Mouse (Mus musculus): ENCODE measurements at regions not wholly inside any gene's neighbourhood (a gene's known extent, or its start where the extent isn't known, plus 50 kb on each side); places are given as distances from the start of the nearest gene placed in this dataset.
A peak's percentile ranks its signal among the peaks of the same experiment; 100 is the strongest.

- H3K4me1 ChIP-seq (ENCODE audit: control insufficient read depth, insufficient read depth, low read length) = no peaks in the 10 kb centered on the region
- no peaks in the 10 kb centered on the region for H3K27me3 ChIP-seq (ENCODE audit: control insufficient read depth, insufficient read depth, low read length)
- DNase-seq = no peak
- no peak overlapping the region for H3K27ac ChIP-seq (ENCODE audit: insufficient read depth, low read length)
- 31% methylated on average over 8 of the region's 8 CpGs for WGBS
- no peak overlapping the region for H3K4me3 ChIP-seq (replicated peaks; ENCODE audit: insufficient read depth, low read depth, low read length)
- TF ChIP-seq POLR2A (IDR thresholded peaks at IDR 0.05; ENCODE audit: borderline replicate concordance, insufficient read depth, low read length) (no peak), CTCF (IDR thresholded peaks at IDR 0.05; ENCODE audit: borderline replicate concordance, insufficient read depth, low read depth, low read length) (no peak)
These were observed 197.7 kb downstream of the H2al1j start for GRCm38 (mm10) chrX:11525326-11525725.

GRCm38 (mm10) chrX:11528589-11528988, 201.0 kb downstream of the H2al1j start:
- H3K27me3 ChIP-seq (ENCODE audit: control insufficient read depth, insufficient read depth, low read length) = no peaks in the 10 kb centered on the region
- no peak overlapping the region for H3K4me3 ChIP-seq (replicated peaks; ENCODE audit: insufficient read depth, low read depth, low read length)
- TF ChIP-seq POLR2A (IDR thresholded peaks at IDR 0.05; ENCODE audit: borderline replicate concordance, insufficient read depth, low read length) = no peak
- TF ChIP-seq CTCF (IDR thresholded peaks at IDR 0.05; ENCODE audit: borderline replicate concordance, insufficient read depth, low read depth, low read length) = no peak
- H3K4me1 ChIP-seq (ENCODE audit: control insufficient read depth, insufficient read depth, low read length) = no peaks in the 10 kb centered on the region
- DNase-seq = no peak
- WGBS = 81% methylated on average over 5 of the region's 5 CpGs
- no peak overlapping the region for H3K27ac ChIP-seq (ENCODE audit: insufficient read depth, low read length)

GRCm38 (mm10) chrX:11529221-11529620, 201.6 kb downstream of the H2al1j start:
- H3K27me3 ChIP-seq (ENCODE audit: control insufficient read depth, insufficient read depth, low read length) = no peaks in the 10 kb centered on the region
- no peak overlapping the region for H3K4me3 ChIP-seq (replicated peaks; ENCODE audit: insufficient read depth, low read depth, low read length)
- no peak overlapping the region for H3K27ac ChIP-seq (ENCODE audit: insufficient read depth, low read length)
- no peaks in the 10 kb centered on the region for H3K4me1 ChIP-seq (ENCODE audit: control insufficient read depth, insufficient read depth, low read length)
- no peak for DNase-seq
- 46% methylated on average over 3 of the region's 3 CpGs for WGBS
- TF ChIP-seq CTCF (IDR thresholded peaks at IDR 0.05; ENCODE audit: borderline replicate concordance, insufficient read depth, low read depth, low read length) (no peak), POLR2A (IDR thresholded peaks at IDR 0.05; ENCODE audit: borderline replicate concordance, insufficient read depth, low read length) (no peak)

DNA sequence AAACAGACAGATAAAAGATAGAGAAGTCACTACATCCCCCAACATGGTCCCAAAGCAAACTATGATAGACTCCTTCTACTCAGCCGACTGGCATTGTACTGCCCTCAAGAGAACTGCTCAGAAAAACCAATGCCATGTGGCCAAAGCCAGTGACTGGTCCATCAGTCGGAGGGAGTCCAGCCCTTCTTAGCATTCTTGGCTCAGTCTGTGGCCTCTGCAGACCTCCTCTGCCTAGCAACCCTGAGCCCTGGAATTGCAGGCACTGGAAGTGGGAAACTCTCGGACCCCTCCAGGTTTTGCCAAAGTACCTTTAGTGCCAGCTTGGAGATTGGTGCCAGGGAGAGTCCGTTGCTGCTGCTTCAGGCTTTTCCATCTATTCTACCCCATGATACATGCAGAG, 205.2 kb downstream of the H2al1j start:
- WGBS = 34% methylated on average over 4 of the region's 4 CpGs
- Histone ChIP-seq H3K4me3 (replicated peaks; ENCODE audit: insufficient read depth, low read depth, low read length) (no peak overlapping the region), H3K27ac (ENCODE audit: insufficient read depth, low read length) (no peak overlapping the region), H3K4me1 (ENCODE audit: control insufficient read depth, insufficient read depth, low read length) (no peaks in the 10 kb centered on the region), H3K27me3 (ENCODE audit: control insufficient read depth, insufficient read depth, low read length) (no peaks in the 10 kb centered on the region)
- TF ChIP-seq CTCF (IDR thresholded peaks at IDR 0.05; ENCODE audit: borderline replicate concordance, insufficient read depth, low read depth, low read length) (no peak), POLR2A (IDR thresholded peaks at IDR 0.05; ENCODE audit: borderline replicate concordance, insufficient read depth, low read length) (no peak)
- DNase-seq = peak in 1 of 2 experiments; percentile 13

DNA sequence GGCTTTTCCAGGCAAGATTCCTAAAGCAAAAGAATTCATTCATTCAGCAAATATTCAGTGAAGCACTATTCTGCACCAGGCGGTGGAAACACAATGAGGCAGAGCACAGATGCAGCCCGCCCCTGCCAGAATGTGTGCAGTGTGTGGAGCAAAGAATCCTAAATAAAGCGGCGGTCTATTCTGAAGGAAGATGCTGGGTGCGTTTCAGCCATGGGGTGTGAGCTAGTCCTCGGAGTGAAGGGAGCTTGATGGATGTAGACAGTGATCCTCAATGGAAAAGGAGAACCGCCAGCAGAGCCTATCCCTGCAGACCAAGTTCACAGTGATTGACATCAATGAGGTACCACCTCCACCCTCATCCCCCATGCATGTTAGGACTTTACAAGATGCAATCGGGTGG, 206.2 kb downstream of the H2al1j start:
- no peak for DNase-seq
- 53% methylated on average over 8 of the region's 8 CpGs for WGBS
- no peak for TF ChIP-seq CTCF (IDR thresholded peaks at IDR 0.05; ENCODE audit: borderline replicate concordance, insufficient read depth, low read depth, low read length)

DNA sequence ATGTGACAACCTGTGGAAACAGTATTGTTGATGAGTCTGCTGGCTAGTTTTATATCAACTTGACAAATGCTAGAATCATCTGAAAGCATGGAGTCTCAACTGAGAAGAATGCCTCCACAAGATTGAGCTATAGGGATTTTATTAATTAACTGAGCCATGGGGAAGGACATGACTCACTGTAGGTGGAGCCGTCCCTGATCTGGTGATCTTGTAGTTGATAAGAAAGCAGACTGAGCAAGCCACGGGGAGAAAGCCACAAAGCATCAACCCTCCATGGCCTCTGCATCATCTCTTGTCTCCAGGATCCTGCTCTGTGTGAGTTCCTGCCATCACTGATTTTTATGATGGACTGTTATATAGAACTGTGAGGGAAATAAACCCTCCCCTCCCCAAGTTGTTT, 213.4 kb downstream of the H2al1j start:
- DNase-seq = no peak
- Histone ChIP-seq H3K27me3 (ENCODE audit: control insufficient read depth, insufficient read depth, low read length) (no peaks in the 10 kb centered on the region), H3K4me1 (ENCODE audit: control insufficient read depth, insufficient read depth, low read length) (no peaks in the 10 kb centered on the region; the same call in 1 of the 2 replicates), H3K27ac (ENCODE audit: insufficient read depth, low read length) (no peak overlapping the region), H3K4me3 (replicated peaks; ENCODE audit: insufficient read depth, low read depth, low read length) (no peak overlapping the region)
- TF ChIP-seq POLR2A (IDR thresholded peaks at IDR 0.05; ENCODE audit: borderline replicate concordance, insufficient read depth, low read length) (no peak), CTCF (IDR thresholded peaks at IDR 0.05; ENCODE audit: borderline replicate concordance, insufficient read depth, low read depth, low read length) (no peak)
- WGBS = 90% methylated on average over 2 of the region's 2 CpGs

More for the DNA sequence above, 206.2 kb downstream of the H2al1j start:
- Histone ChIP-seq H3K4me1 (ENCODE audit: control insufficient read depth, insufficient read depth, low read length) (no peaks in the 10 kb centered on the region), H3K4me3 (replicated peaks; ENCODE audit: insufficient read depth, low read depth, low read length) (no peak overlapping the region), H3K27me3 (ENCODE audit: control insufficient read depth, insufficient read depth, low read length) (no peaks in the 10 kb centered on the region), H3K27ac (ENCODE audit: insufficient read depth, low read length) (no peak overlapping the region)

DNA sequence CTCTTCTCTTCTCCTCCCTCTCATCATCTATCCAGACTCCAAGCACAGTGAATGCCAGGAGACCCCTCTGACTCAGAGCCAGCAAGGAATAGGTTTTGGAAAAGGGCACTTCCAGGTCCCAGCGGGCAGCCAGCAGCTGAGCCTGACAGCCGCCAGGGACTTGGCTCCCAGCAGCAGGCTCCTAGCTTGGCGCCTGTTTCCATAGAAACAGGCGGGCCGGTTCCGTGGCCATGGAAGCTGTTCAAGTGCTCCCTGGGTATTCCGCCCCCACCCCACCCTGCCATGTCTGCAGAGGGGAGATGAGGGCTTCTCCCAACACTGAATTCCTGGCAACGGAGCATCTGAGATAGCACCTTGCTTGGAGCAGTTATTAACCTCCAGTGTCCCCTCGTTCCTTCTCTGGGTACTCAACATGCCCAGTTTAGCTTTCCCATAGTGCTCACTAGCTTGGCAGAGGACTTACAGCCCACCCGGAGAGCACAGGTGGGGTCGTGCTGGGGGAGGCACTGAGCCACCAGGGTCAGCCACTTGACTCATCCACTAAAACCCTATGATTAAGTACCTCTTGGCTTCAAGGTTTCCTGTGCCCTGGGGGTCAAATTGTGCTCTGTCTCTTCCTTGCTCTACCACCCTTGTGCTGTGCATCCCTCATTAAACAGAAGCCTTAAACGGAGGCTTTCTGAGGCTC, 222.7 kb downstream of the H2al1j start:
- Histone ChIP-seq H3K4me1 (ENCODE audit: control insufficient read depth, insufficient read depth, low read length) (no peaks in the 10 kb centered on the region), H3K27me3 (ENCODE audit: control insufficient read depth, insufficient read depth, low read length) (no peaks in the 10 kb centered on the region), H3K27ac (ENCODE audit: insufficient read depth, low read length) (no peak overlapping the region), H3K4me3 (replicated peaks; ENCODE audit: insufficient read depth, low read depth, low read length) (no peak overlapping the region)
- 2% methylated on average over 11 of the region's 12 CpGs for WGBS
- peak in 1 of 2 experiments; percentile 7 for DNase-seq
- TF ChIP-seq POLR2A (IDR thresholded peaks at IDR 0.05; ENCODE audit: borderline replicate concordance, insufficient read depth, low read length) (no peak), CTCF (IDR thresholded peaks at IDR 0.05; ENCODE audit: borderline replicate concordance, insufficient read depth, low read depth, low read length) (no peak)

- no peaks in the 10 kb centered on the region for H3K27me3 ChIP-seq (ENCODE audit: control insufficient read depth, insufficient read depth, low read length)
- H3K27ac ChIP-seq (ENCODE audit: insufficient read depth, low read length) = no peak overlapping the region
- DNase-seq = no peak
- WGBS = 50% methylated on average over 5 of the region's 5 CpGs
- TF ChIP-seq CTCF (IDR thresholded peaks at IDR 0.05; ENCODE audit: borderline replicate concordance, insufficient read depth, low read depth, low read length) (no peak), POLR2A (IDR thresholded peaks at IDR 0.05; ENCODE audit: borderline replicate concordance, insufficient read depth, low read length) (no peak)
- no peak overlapping the region for H3K4me3 ChIP-seq (replicated peaks; ENCODE audit: insufficient read depth, low read depth, low read length)
- H3K4me1 ChIP-seq (ENCODE audit: control insufficient read depth, insufficient read depth, low read length) = no peaks in the 10 kb centered on the region
These were observed 224.6 kb downstream of the H2al1j start for GRCm38 (mm10) chrX:11552177-11552576.
